Mouse (Mus musculus) urinary bladder, postnatal 14 days (tissue): Measurements from ENCODE around the gene Nrbf2.

Experiments used
- DNase-seq: peaks from one replicate; pipeline ENCODE4 v3.0.0; 2021; ENCODE audit warnings: low spot score

Gene Nrbf2

DNA sequence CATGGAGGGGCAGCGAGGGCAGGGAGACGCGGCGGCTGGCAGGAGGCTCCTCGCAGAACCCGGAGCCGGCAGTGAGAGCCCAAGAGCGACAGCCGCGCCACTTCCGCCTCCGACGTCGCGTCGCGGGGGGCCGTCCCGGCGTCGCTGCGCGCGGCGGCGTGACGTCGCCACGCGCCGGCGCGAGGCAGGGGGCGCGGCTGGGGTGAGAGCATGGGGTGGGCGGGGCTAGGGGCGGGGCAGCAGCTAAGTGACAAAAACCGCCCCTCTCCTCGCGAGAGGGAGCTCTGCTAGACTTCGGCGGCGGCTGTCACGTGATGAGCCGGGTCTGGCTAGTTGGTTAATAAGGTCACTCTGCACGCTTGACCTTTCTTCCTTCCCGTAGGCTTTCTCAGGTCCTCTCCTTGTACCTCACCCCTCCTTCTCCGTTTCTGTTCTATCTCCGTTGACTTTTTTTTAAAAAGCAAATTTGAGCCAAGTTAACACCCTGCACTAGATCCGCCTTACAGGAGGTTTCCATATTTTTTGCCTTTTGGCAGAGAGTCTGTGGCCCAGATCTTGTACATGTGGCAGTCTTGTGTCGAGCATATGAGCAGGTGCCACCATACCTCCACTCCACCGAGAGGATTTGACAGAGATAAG lies at the start of gene Nrbf2:
Gene Nrbf2 (minus strand): TSS at position 130 of the 639 bp plus-strand sequence.
- DNase-seq, result peak; percentile 82

DNA sequence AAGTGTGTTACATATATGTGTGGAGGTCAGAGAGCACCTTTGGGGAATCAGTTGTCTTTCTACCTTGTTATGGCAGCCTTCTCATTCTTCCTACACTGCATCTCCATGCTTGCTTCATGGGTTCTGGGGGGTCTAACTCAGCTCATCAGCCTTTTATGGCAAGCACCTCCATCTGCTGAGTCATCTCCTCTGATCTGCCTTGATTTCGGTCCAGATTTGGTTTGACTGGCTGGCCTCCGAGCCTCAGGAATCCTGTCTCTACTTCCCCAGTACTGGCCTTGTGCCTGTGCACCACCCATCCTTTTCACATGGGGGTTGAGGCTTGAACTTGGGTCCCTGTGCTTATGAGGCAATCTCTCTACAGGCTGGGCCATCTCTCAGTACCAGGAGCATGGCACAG lies 45.5 kb upstream of the Nrbf2 start:
- DNase-seq, result no peak

DNA sequence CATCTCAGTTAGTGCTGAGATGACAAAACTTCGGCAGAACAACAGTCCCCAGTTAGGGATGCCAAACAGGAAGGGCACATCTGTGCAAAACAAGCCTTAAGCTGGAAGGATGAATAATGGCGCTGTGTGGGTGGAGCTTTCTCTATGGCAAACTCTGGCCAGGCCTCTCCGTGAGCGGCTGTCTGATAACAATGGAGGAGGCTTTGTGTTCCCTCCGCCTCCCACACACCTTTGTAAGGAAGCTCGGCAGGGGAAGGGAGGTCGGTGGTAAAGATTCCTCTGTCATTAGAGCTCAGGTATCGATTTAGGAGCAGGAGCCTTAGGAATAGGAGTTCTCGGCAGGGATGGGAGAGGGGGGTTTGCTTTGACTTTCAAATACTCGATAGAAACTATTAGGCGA lies 44.6 kb upstream of the Nrbf2 start:
- DNase-seq, result no peak

DNA sequence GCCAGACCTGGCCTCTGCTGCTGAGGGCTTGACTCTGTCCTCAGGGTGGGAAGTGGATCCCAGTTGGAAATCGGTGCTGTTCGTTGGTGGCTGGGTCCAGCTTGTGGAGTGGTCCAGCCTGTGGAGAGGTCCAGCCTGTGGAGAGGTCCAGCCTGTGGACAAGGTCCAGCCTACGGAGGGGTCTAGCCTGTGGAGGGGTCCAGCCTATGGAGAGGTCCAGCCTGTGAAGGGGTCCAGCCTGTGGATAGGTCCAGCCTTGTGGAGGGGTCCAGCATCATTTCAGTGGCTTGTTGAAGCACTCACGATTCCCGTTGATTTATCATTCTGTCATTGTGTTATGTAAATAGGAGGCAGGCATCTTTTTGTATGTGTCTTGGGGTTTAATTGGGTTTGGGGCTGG lies 43.1 kb upstream of the Nrbf2 start:
- no peak for DNase-seq

DNA sequence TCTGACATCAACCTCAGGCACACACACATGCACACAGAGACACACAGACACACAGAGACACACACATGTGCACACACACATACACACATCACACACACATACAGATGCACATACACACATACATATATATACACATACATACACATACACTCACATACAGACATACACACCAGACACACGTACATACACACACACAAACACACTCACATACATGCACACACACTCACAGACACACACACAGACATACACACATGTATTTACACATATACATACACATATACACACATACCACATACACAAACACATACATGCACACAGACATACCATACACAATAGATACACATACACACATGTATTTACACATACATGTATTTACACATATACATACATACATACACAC lies 38.9 kb upstream of the Nrbf2 start:
- no peak for DNase-seq

DNA sequence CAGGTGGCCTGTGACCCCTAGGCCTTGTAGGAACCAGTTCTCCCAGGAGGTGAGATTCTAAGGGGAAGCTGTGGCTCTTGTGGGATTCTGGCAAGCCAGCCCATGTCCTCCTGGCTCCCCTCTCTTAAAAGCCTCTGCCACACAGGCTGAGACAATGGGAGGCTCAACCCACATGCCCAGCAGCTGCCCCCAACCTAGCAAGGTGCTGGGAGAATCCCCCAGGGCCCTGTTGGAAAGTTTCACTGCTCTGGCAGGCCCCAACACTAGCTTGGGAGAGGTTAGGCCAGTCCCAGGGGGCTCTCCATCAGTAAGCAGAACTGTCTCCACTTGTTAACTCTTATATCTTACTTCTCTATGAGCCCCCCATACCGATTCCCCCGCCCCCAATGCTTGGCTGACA lies 36.3 kb upstream of the Nrbf2 start:
- DNase-seq, result no peak

DNA sequence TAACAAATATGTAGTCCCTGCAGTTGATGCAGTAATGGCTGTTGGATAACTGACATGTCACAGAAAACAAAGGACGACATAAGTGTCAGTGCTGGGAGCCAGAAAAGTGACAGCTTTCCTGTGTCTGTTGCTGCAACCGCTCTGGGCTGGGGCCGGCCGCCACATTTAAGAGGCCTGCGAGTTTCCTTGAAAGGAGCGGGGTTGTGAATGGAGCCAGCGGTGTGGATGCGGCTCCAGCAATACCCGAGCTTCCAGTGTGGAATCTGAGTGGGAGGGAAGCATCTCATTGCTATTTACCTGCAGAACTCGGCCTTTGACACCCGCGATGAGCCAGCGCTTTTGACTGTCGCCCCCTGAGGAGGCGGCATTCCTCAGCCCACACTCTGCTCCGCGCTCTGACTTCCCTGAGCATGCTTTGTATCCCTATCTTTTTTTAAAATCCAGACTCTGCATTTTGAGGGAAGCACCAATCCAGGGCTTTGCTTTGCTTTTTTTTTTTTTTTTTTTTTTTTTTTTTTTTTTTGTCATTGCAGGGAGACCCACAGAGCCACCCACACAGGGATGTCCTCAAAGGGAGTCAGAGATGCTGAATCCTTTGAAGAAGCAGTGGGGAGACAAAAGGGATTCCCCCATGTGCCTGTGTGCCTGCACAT lies 35.2 kb upstream of the Nrbf2 start:
- DNase-seq, result no peak

DNA sequence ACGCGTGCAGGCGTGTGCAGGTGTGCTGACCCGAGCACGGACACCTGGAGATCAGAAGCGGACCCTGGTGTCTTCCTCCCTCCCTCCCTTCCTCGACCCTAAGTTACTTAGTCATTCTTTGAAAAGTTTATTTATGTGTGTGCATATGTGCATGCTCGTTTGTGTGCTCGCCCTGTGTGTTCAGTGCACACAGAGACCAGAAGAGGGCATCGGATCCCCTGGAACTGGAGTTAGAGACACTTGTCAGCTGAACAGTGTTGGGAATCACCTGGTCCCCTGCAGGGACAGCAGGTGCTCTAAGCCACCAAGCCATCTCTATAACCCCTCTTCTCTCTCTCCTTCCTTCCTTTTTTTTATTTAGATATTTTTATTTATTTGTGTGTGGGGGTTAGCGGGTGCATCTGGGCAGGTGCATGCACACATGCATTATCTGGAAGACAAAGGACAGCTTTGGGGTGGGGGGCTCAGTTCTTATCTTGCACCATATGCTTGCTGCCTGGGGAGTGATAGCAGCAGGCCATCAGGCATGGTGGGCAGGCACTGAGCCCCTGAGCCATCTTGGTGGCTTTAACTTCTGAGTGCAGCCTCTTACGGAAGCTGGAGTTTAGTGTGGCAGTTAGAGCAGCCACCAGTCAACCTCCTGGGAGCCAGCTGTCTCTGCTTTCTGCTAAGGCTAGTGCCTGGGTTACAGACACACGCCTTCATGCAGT lies 34.1 kb upstream of the Nrbf2 start:
- no peak for DNase-seq

DNA sequence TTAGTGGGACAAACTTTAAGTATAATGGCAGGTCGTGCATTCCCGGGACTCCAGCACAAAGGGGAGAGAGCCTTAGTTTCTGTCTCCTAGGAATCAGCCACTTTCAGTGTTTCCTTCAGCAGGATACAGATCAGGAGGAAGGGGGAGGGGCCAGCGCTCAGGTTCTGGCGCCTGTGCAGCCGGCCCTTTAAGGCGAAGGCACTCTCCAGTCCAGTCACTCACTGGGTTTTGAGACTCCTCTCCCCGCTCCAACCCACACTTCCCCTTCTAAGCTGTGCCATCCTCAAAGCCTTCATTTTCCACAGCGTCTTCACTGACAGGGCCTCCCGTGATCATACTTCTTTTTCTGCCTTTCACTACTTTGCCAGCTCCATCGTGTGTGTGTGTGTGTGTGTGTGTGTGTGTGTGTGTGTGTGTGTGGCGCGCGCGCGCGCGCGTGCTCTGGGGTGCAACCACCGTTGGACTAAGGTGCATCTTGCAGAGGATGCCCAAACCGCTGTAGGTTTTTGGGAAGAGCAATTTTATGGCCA lies 32.9 kb upstream of the Nrbf2 start:
- DNase-seq, result peak; percentile 54

DNA sequence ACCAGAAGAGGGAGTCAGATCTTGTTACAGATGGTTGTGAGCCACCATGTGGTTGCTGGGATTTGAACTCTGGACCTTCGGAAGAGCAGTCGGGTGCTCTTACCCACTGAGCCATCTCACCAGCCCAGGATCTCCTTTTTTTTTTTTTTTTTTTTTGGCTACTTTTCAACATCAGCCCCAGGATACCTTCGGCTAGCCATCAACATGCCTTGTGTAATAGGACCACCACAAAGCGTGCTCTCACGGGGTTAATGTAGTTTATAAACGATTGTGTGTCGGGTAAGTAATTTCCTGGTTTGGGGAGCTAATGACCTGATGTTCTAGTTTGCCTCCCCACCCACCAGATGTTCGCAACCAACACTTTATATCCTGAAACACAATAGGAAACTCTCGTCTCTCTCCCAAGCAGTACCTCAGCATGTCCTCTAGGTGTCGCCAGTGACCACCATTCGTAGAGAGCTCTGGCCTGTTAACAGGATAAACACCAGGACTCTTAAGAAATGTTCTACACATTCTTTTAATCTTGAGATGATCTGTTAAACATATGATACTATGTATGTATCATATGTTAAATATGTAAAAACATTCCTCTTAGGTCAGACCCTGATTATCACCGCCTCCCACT lies 29.8 kb upstream of the Nrbf2 start:
- peak; percentile 46 for DNase-seq

DNA sequence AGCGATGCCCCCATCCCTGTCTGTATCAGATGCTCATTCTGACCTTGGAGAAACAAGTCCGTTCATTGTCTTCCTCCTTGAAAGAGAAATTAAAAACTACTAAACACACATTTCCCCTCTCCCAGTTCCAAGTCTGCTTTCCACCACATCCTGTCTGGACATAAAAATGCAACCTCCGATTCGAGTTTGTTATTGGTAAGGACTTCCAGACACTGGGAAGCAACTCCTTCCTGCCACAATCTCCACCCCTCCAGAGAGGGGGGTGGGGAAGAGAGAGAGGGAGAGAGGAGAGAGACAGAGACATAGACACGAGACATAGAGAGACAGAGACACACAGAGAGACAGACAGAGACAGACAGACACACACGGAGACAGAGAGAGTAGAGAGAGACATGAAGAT lies 27.4 kb upstream of the Nrbf2 start:
- DNase-seq, result no peak

DNA sequence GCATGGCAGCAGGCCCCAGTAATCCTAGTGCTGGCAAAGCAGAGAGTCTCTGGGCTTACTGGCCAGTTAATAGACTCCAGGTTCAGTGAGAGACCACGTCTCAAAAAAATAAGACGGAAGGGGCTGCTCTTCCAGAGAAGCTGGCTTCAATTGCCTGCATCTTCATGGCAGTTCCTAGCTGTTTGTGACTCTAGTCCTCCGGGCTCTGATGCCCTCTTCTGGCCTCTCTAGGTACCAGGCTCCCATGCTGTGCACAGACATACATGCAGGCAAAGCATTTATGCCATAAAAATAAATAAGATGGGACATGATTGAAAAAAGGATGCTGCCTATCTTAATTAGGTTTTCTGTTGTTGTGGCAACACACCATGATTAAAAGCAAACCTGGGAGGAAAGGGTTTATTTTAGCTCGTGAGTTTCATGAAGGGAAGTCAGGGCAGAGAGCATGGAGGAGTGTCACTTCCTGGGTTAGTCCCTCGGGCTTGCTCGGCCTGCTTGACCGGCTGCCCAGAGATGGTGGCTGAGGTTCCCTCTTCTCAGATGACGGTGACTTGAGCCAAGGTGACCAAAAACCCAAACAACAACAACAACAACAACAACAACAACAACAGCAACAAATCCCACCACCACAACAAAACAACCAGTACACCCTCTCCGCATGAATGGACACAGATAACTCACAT lies 26.3 kb upstream of the Nrbf2 start:
- DNase-seq, result peak; percentile 71

DNA sequence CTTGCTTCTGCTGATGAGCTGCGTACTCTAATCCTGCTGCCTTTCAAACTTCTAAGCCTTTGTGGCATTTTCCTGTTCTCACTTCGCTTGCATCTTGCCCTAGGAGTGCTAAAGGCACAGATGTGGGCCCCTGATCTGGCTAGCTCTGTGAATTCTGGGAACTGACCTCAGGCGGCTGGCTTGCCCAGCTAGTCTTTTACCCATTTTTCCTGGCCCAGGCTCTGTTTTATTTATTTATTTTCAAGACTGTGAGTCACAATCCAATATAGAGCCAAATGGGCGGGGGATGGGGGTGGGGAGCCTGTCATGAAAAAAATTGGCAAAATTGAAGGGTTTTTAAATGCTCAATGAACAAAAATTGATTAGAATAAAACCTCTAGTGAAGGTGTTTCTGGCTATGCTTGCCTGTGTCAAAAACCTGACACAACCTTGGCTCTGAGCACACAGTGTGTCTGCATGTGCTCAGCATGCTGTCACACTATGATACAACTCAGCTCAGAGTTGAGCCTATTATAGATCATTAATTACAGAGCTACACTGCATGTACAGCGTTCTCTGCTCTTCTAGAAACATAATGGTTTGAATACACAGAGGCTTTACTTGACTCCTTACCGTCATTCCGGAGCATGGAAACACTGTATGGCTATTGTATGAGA lies 24.5 kb upstream of the Nrbf2 start:
- no peak for DNase-seq

DNA sequence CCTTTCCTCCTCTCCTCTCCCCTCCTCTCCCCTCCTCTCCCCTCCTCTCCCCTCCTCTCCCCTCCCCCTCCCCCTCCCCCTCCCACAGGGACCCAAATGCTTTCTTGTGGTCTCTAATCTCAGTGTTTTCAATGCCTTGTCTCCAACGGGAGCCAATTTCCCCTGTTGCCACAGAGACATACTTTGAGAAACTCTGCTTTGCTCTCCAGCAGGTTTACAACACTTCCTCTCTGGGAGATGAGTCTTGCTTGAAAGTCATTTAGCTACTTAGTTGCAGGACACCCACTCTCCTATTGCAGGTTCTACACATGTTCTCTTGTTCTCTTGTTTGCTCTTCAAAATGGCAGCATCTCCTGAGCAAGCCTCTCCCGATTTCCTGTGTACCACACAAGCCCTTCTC lies 17.2 kb upstream of the Nrbf2 start:
- no peak for DNase-seq

DNA sequence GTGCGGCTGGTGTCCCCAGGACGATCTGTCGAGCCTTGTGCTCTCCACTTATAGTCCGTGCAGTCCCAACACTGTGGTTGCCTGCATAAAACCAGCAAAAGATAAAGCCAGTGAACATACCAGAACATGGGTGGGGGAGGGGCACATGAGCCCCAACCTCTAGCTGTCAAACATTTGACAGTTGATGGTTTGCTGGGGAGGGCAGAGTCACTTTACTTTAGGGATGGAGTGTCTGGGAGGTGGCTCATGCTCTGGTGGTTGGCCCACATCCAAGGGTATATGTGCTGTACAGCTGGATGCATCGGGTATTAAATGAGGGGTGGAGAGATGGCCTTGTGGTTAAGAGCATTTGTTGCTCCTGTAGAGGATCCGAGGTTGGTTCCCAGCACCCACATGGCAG lies 15.9 kb upstream of the Nrbf2 start:
- DNase-seq, result no peak

DNA sequence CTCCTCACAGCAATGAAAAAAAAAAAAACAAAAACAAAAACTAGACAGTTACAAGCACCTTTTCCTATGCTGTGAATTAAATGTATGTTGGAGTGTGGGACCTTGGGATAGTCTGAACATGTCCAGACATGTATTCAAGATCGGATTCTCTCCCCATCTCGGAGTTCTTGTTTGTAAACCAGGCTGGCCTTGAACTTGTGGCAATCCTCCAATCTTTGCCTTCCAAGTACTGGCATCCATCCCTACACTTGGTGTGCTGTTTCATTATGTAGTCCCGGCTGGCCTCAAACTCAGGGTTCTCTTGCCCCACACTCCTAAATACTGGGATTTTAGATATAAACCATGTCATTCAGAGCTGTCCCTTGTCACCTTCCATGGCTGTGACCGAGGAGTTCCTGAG lies 14.2 kb upstream of the Nrbf2 start:
- DNase-seq, result no peak

DNA sequence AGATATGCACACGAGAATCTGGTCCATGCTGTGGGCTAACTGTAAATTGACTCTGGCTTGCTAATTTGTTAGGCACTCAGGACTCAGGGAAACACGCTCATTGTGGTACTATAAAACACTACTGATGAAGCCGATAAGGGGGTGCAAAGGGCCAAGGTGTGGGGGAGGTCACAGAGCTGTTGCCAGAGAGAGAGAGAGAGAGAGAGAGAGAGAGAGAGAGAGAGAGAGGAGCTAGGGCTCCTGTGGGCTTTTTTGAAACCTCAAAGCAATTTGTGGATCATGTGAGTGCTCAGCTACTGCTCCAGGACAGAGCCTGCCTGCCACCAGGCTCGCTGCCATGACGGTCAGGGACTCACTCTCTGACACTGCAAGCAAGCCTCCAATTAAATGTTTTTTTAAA lies 13.8 kb upstream of the Nrbf2 start:
- DNase-seq, result no peak

DNA sequence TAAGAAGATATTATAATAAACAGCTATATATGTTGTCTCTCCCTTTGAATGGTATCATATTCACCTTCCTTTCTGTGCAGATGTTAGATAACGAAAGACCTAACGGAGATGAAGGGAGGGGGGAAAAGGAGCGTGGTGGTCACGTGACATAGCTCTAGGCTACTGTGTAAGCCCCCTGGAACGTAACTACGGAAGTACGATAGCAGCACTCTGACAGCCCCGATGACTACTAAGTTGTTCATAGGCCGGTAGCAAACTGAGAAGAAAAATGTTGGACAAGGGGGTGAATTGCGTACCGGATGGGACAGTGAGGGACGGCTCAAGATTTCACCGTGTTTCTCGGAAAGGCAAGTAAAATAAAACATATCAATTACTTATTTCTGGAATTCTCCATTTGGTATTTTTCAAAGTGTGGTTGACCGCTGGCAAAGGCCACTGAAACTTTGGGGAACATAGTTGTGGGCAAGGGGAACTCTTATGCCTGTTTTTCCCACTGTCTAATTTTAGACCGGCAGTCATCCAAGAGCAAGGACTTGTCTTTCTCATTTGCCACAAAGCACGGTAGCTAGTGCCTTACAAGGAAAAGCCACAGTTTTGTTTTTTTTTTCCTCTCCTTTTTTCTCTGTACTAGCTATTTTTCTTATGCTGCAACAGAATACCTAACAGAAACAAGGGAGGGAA lies 12.2 kb upstream of the Nrbf2 start:
- no peak for DNase-seq

DNA sequence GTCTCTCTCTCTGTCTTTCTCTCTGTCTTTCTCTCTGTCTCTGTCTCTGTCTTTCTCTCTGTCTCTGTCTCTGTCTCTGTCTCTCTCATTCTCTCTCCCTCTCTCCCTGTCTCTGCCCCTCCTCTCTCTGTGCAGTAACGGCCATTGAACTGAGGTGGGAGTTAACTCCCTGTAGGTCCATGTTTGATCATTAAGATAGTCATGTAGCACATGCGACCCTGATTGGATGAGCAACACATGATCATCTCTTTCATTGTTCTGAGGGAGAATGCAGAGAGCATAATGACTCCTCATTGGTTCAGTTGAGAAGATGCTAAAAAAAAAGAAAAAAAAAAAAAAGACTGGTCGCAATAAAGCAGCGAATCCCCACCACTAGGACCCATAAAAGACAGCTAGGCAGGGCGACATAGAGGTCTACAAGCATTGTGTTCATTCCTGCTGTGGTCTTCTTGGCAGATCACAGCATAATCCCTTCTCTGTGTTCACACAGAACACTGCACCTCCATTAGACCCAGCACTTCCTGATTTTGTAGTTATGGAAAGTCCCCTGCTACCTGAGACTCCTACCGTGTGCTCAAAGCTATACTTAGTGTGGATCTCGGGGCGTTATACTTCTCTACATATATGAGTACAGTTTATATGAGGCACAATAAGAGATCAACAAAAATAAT lies 11.5 kb upstream of the Nrbf2 start:
- no peak for DNase-seq

DNA sequence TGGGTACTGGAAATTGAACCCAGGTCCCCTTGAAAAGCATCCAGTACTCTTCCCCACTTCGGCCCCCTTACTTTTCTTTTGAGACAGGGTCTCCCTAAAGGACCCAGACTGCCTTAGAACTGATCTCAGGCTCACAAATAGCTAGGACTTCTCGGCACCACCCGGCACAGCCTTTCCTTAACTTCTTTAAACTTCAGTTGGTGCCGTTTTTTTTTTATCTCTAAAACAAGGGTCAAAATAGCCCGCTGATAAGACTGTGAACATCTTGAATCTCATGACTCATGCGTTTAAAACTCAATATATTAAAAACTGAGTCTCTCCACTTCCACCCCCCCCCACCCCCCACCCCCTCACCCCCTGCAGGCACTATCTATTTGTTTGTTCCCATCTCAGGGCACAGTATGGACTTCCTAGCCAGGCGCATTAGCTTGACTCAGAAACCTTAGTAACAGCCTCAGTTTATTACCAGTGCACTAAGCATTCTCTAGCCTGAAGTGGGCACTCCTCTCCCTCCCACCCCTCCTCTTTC lies 10.9 kb upstream of the Nrbf2 start:
- DNase-seq, result no peak
